Mouse (Mus musculus): Measurements from ENCODE around the gene Ctse.

DNA sequence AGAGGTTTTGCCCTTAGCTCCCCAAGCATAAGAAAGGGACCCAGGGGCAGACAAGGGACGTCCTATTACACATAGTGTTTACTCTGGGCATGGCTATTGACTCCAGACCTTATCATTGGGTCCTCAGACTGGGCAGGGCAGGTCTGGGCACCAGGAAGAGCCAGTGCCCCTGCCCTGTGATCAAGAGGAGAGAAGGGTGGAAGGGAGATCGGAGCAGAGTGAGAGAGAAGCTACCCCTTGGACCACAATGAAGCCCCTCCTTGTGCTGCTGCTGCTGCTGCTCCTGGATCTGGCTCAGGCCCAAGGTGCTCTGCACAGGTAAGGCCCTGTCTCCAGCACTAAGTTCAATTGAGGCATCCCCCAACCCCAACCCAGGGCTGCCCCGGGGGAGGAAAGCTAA, 23.6 kb downstream of the Ctse start:
- TF ChIP-seq CTCF (IDR thresholded peaks at IDR 0.05; ENCODE audit: low read depth) (no peak), EP300 (IDR thresholded peaks at IDR 0.05; ENCODE audit: low read depth) (no peak)
